Mouse (Mus musculus) cerebellum, adult 8-10 months (tissue): Measurements from ENCODE around the gene Grb2.
"Not testable (repeated sequence)": the region's sequence is repeated elsewhere in the genome, so short reads cannot be mapped to it uniquely, and the experiment has no call there.

Experiments
- DNase-seq: peaks from one replicate; pipeline ENCODE4 v3.0.0; 2022

The Grb2 gene

DNA sequence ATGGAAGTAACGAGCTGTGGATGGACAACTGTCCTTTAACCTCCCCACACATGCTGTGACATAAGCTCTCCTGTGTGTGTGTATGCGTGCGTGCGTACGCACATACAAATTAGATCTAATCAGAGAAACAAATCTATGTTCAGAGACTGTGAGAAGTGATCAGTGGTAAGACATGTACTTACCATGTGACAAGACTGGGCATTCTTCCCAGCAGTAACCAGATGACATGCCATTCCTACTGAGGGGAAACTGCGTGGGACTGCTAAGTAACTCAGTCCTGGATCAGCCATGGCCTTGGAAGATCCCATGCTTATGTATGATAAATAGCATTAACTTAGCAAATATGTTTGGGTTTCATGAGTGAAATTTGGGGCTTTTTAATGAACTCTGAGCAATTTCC is 23.5 kb downstream of the Grb2 start:
- no peak for DNase-seq

- DNase-seq: no peak
These were observed 25.1 kb downstream of the Grb2 start for GRCm38 (mm10) chr11:115683326-115683725.

DNA sequence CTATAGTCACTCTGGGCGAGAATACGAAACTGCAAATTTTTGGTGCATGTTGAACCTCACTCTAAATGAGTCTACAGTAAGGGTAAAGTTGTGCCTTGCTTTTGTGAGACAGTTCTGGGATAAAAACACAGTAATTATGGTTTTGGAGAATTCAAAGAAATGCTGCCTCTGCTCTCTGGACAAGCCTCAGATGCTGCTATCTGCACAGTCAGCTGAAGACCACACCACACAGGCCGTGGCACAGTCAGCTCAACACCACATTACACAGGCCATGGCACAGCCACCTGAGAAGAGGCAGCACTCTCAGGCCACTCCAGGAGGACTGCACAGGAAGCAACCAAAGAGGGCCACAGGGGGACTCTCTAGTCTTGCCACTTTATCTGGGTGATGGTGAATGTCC is 26.0 kb downstream of the Grb2 start:
- no peak for DNase-seq

DNA sequence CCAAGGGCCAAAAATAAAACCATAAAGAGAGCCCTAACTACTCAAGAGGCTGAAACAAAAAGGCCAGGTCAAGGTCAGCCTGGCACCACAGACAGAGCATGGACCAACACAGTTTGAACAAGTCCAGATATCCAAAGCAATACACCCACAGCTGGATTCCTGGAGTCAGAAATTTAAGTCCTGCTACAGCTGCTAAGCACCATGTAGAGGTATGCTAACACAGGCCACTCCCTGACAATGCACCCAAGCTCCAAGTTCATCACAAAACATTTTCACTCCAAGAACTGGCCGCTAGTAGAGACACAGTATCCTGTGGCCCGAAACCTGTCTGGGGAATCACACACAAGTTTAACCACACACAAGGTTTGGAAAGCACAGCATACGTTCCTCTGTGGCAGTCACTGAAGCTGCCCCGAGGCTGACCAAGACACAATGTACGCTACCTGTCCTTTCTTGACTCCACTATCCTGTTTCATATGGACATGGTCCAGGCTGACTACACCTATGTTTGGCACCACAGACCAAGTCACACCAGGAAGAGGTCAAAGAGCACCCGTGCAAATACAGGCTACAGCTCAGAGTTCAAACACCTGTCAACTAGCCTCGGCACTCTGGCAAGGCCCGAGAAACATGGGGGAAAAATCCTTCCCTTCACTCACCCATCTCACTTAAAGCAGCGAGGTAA is 28.7 kb downstream of the Grb2 start:
- DNase-seq: no peak

- DNase-seq: no peak
These were observed 29.5 kb downstream of the Grb2 start for GRCm38 (mm10) chr11:115678861-115679260.

GRCm38 (mm10) chr11:115677511-115677910 is 30.9 kb downstream of the Grb2 start:
- no peak for DNase-seq

DNA sequence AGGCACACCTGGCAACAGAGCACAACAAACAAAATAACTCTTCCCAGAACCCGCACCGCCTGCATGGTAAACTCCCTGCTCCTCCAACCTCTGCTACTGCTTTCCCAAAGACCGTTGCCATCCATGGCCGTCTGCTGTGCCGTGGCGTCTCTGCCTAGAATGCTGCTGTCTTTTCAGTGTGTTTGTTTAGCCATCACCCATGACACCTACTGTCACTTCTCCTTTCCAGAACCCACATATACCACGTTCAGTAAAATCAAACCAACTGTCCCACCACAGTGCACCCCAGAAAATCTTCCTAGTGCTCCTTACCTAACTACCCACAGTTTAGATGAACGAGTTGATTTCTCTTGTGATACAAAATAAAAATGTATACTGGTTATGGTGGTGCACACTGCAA is 31.7 kb downstream of the Grb2 start:
- no peak for DNase-seq

DNA sequence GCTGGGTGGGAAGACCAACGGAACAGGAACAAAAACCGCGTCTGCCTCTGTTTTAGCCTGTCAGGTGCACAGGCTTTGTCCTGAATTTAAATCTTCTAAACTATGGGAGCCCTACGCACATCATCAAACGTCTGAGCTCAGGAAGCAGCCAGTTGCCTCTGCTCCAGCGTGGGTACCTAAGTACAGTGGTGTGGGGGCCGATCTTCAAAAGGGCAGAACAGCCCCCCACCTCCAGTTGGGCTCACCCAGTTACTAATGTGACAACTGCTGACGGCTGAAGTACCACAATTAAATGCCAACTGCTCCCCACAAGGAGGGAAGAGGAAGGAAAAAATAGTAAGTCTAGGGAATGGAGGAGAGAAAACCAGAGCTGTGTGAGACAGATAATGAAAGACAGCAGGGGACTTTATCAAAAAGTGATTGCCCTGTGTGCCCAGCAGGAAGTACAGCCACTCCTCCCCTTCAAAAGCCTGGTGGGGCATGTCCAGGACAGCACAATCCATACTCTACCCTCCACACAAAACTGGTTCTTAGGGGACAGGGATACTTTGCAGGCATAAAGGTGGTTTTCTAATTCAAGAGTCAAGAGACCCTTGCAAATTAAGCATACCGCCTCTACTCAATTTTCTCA is 34.0 kb downstream of the Grb2 start:
- peak; percentile 41 for DNase-seq

DNA sequence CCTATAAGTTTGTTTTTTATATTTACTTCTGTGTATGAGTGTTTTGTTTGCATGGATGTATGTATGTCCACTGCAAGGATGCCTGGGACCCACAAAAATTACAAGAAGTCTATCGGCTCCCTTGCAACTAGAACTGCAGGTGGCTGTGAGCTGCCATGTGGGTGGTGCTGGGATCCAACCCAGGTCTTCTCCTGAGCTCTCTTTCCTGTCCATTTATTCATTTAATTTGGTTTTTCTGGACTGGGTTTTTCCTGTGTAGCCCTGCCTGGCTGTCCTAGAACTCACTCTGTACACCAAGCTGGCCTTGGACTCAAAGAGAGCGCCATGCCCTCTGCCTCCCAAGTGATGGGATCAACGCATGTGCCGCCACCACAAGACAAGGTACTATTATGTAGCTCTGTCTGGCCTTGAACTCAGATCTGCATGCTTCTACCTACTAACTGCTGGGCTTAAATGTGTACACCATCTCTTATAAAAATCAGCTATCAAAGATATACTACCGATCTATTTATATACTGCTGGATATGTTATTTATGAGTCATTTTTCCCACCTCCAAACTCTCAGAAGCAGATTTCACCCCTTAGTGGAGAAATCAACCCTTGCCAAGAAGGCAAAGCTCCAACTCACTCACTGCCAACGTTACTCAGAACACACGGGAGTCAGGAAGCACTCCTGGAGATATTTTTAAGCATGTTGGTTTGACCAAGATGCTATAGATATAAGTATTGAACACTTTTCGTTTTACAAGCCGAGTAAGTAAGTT is 34.7 kb downstream of the Grb2 start:
- DNase-seq: peak; percentile 73

DNA sequence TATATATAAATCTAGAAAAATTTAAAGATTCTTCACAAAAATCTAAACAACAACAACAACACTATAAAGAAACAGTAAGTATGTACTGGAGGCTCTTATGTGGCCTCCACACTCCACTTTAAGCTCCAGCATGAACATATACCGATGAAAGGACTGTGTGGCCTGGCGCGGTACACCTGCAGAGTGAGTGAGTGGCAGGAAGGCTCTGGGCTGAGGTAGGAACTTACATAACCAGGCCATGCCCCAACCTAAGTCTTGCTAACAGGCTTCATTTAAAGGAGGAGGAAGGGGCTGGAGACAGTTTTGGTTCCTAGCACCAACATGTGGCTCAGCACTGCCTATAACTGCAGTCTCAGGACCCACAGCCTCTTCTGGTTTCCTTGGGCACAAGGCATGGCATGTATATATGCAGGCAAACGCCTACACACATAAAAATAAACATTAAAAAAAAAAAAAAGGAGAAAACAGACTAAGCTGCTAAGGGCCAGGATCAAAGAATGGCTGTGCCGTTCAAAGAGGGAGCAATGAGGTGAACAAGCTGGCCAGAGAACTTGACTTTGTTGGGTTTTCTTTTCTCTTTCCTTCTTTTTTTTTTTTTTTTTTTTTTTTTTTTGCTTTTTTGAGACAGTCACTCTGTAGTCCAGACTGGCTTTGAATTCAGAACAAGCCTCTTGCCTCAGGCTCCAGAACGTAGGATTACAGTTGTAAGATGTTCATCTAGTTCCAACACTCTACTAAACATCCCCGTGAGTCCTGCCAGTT is 36.0 kb downstream of the Grb2 start:
- DNase-seq: no peak

GRCm38 (mm10) chr11:115670451-115671050 is 37.8 kb downstream of the Grb2 start:
- no peak for DNase-seq

- DNase-seq: no peak
These were observed 44.6 kb downstream of the Grb2 start for GRCm38 (mm10) chr11:115663676-115664335.

DNA sequence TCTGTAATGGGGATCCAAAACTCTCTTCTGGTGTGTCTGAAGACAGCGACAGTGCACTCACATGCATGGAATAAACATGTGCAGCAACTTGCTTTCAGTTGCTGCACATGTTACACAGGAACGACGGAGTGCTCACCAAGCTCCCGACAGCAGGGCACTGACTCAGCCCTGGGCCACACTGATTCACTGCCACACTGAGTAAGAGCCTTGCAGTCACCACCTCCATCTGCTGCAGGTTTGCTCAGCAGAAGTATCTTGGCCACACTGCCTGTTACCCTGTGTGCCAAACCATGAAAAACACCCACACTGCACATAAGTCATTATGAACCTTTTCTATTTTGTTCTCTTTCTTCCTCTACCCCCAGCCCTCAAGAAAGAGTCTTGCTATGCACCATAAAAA is 48.0 kb downstream of the Grb2 start:
- peak; percentile 60 for DNase-seq

GRCm38 (mm10) chr11:115658521-115658920 is 49.9 kb downstream of the Grb2 start:
- DNase-seq: no peak

- DNase-seq: no peak
These were observed 54.3 kb downstream of the Grb2 start for GRCm38 (mm10) chr11:115654128-115654527.

DNA sequence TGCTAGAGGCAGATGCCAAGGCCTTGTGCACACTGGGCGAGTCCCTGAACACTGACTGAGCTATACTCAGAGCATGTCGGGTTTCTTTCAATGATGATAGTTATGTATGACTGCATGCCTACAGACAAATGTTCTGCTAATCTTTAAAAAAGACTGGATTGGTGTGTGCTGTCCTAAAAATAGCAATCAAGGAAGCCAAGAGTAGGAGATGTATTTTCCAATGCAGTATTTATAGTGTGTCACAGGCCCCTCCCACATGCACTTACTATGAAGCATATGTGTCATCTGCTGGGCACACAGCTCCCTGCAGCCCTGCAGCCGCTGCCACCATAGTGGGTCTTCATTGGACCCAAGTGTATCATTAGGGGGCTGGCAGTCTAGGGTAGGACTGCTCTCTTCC is 55.2 kb downstream of the Grb2 start:
- no peak for DNase-seq

DNA sequence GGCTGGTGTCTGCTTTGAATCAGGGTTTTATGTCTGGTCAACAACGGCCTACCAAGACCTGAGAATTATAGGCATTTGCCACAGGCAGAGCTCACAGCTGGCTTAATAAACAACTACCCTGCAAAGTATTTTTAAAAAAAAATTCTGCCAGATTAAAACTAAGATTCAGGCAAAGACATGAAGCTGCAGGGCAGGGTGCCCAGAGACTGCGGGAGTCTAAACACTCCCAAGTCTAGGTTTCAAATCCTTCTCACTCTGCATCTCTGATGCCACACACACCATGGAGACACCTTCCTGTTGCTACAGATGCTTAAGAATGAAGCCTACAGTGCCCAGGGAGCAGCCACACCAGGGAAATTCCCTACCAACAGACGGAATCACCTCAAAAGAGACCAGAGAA is 56.7 kb downstream of the Grb2 start:
- no peak for DNase-seq

GRCm38 (mm10) chr11:115649706-115650105 is 58.7 kb downstream of the Grb2 start:
- DNase-seq: peak; percentile 91

DNA sequence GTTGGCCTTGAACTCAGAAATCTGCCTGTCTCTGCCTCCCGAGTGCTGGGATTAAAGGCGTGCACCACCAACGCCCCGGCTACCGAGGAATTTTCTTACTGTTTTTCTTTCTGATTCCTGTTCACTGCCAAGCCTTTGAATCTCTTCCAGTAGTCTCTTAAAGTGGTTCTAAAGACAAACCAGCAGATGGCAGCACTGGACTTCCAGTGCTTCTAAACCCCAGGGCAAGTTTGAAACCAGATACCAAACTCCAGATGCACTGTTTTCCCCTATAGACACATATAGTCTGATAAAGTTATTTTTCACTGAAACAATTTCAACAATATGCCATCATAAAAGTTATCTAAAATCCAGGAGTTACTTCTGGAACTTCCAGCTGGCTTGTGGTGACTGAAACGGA is 60.9 kb downstream of the Grb2 start:
- peak; percentile 72 for DNase-seq

GRCm38 (mm10) chr11:115646439-115646838 is 62.0 kb downstream of the Grb2 start:
- no peak for DNase-seq

DNA sequence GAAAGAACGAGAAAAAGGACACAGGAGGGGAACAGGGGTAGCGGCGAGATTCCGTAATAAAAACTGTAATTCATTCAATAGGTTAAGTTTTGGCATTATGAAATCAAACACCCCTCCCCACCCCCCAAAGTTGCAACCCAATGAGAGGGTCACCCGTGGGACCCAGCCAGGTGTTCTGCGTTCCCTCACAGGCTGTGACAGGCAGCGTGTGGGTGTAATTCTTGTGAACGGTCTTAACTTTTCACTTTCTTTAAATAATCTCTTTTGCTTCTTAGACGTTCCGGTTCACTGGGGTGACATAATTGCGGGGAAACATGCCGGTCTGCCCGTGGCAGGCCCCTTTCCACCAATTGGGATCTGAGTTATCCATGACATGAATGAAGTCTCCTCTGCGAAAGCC is 62.9 kb downstream of the Grb2 start:
- not testable (repeated sequence) for DNase-seq

DNA sequence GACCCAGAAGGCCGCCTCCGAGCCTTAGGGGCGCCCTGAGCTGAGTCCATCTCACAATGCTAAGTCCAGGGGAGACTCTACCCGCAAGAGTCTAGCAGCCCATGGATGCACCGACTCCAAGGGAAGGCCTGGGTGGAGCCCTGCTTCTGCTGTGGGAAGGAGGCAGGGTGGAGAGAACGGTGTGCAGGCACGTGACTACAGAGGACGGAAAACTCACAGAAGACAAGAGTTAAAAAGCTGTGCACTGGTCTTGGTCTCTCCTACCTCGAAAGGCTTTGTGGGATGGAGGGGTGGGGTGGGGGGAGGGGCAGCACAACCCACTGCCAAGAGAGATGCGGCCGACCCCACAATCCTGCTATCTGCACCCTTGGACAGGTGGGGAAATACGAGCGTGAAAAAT is 64.1 kb downstream of the Grb2 start:
- no peak for DNase-seq
